Mouse (Mus musculus): Measurements from ENCODE around the gene St3gal3. TPM values are rescaled to one million over a fixed set of nuclear protein-coding genes. Genes with fewer than 3 reads are reported as not detected.

The St3gal3 gene
- polyA plus RNA-seq, 1 experiment from 2014 or later: 12.3 TPM

DNA sequence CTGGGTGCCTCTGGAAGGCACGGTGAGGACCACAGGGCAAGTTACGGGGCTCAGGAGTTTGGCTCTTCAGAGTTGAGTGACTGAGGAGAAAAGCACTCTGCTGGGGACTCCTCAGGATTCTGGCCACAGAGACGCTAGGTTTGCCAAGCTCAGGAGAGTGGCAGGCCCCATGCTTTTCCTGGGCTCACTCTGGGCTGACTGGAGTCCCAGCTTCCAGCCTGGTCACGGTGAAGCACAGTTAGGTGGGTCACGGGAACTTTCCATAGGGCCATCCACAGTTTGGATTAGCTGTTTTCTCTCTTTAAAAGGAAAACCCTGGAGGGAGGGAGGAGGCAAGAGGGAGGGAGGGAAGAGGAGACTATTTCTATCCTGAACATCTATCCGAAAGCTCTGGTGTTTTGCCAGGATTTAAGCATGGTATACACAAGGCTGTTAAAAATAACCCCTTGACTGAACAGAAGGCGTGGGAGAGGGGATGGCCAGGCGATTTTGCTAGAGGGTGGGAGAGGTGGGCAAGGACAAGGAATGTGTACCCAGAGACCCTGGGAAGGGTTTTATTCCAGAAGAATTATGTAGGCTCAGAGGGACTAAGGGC lies 149.6 kb downstream of the St3gal3 start:
- 70% methylated on average over 8 of the region's 8 CpGs for whole genome bisulfite sequencing
- no peaks in the 10 kb centered on the region for H3K9me3 ChIP-seq
- no peak overlapping the region for H3K4me2 ChIP-seq (replicated peaks)
- H3K36me3 ChIP-seq: no peaks in the 10 kb centered on the region
- H3K27ac ChIP-seq (replicated peaks): no peak overlapping the region
- peaks cover 7% of the 10 kb centered on the region for H3K4me1 ChIP-seq
- H3K9ac ChIP-seq (replicated peaks): no peak overlapping the region
- H3K4me3 ChIP-seq: no peak overlapping the region
- no peak for ATAC-seq (replicated peaks)
- H3K27me3 ChIP-seq: no peaks in the 10 kb centered on the region

DNA sequence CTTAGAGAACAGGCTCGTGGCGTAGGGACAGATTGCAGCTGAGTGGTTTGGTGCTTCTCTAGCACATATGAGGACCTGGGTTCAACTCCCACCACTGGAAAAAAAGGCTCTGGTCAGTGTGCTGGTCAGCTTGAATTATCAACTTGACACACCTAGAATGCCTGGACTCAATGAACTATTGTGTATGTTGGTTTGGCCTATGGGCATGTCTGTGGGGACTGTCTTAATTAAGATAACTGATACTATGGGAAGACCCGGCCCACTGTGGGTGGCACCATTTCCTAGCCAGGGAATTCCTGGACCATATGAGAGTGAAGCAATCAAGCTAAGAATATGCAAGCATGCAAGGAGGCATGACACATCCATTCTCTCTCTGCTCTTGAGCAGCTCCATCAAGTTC lies 150.5 kb downstream of the St3gal3 start:
- H3K4me3 ChIP-seq: no peak overlapping the region
- H3K9ac ChIP-seq (replicated peaks): no peak overlapping the region
- no peaks in the 10 kb centered on the region for H3K36me3 ChIP-seq
- 96% methylated on average over 3 of the region's 3 CpGs for WGBS
- H3K27ac ChIP-seq (replicated peaks): no peak overlapping the region
- no peak for ATAC-seq (replicated peaks)
- H3K4me2 ChIP-seq (replicated peaks): no peak overlapping the region
- peaks cover 7% of the 10 kb centered on the region for H3K4me1 ChIP-seq
- no peaks in the 10 kb centered on the region for H3K27me3 ChIP-seq
- no peaks in the 10 kb centered on the region for H3K9me3 ChIP-seq

DNA sequence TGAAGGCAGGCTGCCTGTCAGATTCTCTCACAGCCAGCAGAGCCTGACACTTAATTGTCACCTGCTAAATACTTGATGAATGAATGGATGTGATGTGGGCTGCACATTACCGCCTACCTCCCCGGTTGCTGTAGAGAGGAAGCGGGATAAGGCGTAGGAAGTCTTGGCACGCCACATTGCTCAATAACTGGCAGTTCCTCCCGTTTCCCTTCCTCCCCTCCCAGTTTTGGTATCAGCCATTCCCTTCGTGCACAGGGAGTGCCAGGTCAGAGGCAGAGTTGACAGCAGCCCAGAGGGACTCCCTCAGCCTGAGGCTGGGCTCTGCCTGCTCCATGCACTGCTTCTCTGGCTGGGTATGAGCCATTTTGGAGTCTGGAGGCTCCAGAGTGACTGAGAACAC lies 152.0 kb downstream of the St3gal3 start:
- 44% methylated on average over 7 of the region's 7 CpGs for WGBS
- Histone ChIP-seq H3K4me3 (no peak overlapping the region), H3K4me1 (peaks cover 7% of the 10 kb centered on the region), H3K36me3 (no peaks in the 10 kb centered on the region), H3K27ac (replicated peaks) (peak overlapping the region; percentile 61), H3K9me3 (no peaks in the 10 kb centered on the region), H3K4me2 (replicated peaks) (no peak overlapping the region), H3K27me3 (no peaks in the 10 kb centered on the region), H3K9ac (replicated peaks) (0 out of 2 replicates have a peak overlapping the region, but pooled peaks have one; percentile 5)
- ATAC-seq (replicated peaks): peak; percentile 55

DNA sequence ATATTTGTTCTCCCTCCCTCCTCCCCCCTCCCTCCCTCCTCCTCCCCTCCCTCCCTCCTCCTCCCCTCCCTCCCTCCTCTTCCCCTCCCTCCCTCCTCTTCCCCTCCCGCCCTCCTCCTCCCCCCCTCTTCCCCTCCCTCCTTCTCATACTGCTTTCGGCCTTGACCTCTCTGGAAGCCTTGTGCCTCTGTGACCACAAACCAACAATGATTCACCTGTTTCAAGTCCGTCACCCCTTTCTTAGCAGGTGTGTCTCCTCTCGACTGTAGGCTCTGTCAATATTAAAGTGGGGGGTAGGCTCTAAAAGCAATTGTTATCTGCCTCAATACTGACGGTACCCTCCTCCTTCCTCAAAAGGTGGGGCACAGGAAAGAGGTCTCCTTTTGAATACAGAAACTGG lies 153.2 kb downstream of the St3gal3 start:
- no peak for ATAC-seq (replicated peaks)
- no peaks in the 10 kb centered on the region for H3K27me3 ChIP-seq
- H3K4me3 ChIP-seq: no peak overlapping the region
- peaks cover 7% of the 10 kb centered on the region for H3K4me1 ChIP-seq
- no peak overlapping the region for H3K4me2 ChIP-seq (replicated peaks)
- WGBS: 78% methylated on average over 4 of the region's 5 CpGs
- no peaks in the 10 kb centered on the region for H3K36me3 ChIP-seq
- no peak overlapping the region for H3K9ac ChIP-seq (replicated peaks)
- H3K27ac ChIP-seq (replicated peaks): no peak overlapping the region
- no peaks in the 10 kb centered on the region for H3K9me3 ChIP-seq

DNA sequence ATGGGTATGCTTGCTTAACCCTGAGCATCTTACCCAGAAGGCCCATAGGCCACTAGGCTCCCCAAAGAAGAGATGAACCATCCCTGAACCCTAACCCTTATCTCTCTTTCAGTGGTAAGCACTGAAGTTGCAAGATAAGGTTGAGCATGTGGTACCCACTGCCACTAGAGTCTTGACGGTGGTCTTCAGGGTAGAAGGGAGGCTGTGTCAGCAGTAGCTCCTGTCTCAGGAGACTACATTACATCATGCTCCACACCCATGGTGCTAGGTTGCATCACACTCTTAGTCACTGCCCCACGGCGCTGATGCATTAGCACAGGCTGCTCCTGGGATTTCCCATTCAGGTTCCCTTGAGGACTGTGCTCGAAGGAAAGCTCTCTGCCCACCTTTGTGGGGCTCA lies 154.6 kb downstream of the St3gal3 start:
- H3K4me1 ChIP-seq: peaks cover 7% of the 10 kb centered on the region
- no peak overlapping the region for H3K9ac ChIP-seq (replicated peaks)
- no peak overlapping the region for H3K27ac ChIP-seq (replicated peaks)
- no peak overlapping the region for H3K4me2 ChIP-seq (replicated peaks)
- no peaks in the 10 kb centered on the region for H3K36me3 ChIP-seq
- no peaks in the 10 kb centered on the region for H3K27me3 ChIP-seq
- no peaks in the 10 kb centered on the region for H3K9me3 ChIP-seq
- ATAC-seq (replicated peaks): no peak
- 92% methylated on average over 4 of the region's 4 CpGs for WGBS
- no peak overlapping the region for H3K4me3 ChIP-seq

DNA sequence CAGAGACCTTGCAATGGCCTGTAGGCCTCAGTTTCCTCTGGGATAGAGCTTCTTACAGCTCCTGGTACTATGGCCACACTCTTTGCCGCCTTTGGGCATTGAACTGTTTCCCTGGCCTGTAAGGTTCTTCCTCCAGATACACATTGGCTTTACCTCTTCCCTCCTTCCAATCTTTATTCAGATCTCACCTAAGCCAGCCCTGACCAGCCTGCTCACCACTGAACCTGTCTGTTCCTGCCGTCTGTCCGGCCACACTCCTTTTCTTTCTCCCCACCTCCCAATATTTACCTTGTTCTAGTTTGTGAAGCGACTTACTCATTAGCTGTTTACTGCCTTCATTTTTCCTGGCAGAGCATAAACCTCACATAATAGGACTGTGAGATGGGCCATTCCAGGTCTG lies 155.5 kb downstream of the St3gal3 start:
- ATAC-seq (replicated peaks): no peak
- H3K36me3 ChIP-seq: no peaks in the 10 kb centered on the region
- no peaks in the 10 kb centered on the region for H3K27me3 ChIP-seq
- no peaks in the 10 kb centered on the region for H3K9me3 ChIP-seq
- H3K4me2 ChIP-seq (replicated peaks): no peak overlapping the region
- H3K4me1 ChIP-seq: peaks cover 7% of the 10 kb centered on the region
- H3K27ac ChIP-seq (replicated peaks): no peak overlapping the region
- no peak overlapping the region for H3K9ac ChIP-seq (replicated peaks)
- no peak overlapping the region for H3K4me3 ChIP-seq
- WGBS: 93% methylated on average over 4 of the region's 4 CpGs

DNA sequence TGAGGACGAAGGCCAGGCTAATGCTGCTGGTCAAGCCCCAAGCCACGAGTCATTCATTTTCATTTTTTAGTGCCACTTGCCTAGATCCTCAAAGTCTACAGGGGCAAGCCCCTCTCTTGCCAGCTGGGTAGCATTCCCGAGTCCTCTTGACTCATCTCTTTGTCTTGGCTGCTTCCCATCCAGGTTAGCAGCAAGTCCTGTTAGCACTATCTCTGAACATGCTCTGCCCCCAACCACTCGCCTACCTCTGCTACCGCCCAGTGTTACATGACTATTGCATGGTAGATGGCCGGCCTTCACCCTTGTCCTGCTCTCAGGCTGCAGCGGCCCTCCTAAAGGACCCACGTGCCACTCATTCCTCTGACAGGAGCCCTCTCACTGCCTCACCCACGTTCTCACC lies 156.4 kb downstream of the St3gal3 start:
- ATAC-seq (replicated peaks): no peak
- H3K4me1 ChIP-seq: peaks cover 7% of the 10 kb centered on the region
- H3K9ac ChIP-seq (replicated peaks): no peak overlapping the region
- H3K27me3 ChIP-seq: no peaks in the 10 kb centered on the region
- no peaks in the 10 kb centered on the region for H3K9me3 ChIP-seq
- WGBS: 92% methylated on average over 9 of the region's 9 CpGs
- H3K36me3 ChIP-seq: no peaks in the 10 kb centered on the region
- no peak overlapping the region for H3K4me3 ChIP-seq
- H3K27ac ChIP-seq (replicated peaks): no peak overlapping the region
- no peak overlapping the region for H3K4me2 ChIP-seq (replicated peaks)

DNA sequence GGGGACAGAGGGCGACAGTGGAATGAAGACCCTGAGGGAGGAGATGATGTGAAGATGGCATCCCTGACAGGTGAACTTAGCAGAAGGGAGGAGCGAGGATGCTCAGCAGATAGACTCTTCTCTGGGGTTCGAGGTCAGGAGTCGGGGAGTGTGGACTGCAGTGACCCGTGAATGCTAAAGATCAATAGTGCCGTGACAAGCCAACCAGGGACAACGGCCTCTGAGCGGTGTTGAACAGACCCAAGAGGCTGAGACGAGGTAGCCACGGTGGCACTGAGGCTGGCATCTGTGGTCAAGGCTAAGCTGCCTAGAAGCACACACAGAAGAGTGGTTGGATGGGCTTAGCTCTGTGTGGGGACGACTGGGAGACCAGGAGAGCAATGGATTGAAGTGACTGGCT lies 156.9 kb downstream of the St3gal3 start:
- H3K4me1 ChIP-seq: peaks cover 3% of the 10 kb centered on the region
- H3K4me2 ChIP-seq (replicated peaks): no peak overlapping the region
- no peaks in the 10 kb centered on the region for H3K27me3 ChIP-seq
- ATAC-seq (replicated peaks): no peak
- H3K27ac ChIP-seq (replicated peaks): no peak overlapping the region
- no peaks in the 10 kb centered on the region for H3K36me3 ChIP-seq
- no peak overlapping the region for H3K4me3 ChIP-seq
- WGBS: 90% methylated on average over 11 of the region's 11 CpGs
- no peak overlapping the region for H3K9ac ChIP-seq (replicated peaks)
- H3K9me3 ChIP-seq: no peaks in the 10 kb centered on the region

DNA sequence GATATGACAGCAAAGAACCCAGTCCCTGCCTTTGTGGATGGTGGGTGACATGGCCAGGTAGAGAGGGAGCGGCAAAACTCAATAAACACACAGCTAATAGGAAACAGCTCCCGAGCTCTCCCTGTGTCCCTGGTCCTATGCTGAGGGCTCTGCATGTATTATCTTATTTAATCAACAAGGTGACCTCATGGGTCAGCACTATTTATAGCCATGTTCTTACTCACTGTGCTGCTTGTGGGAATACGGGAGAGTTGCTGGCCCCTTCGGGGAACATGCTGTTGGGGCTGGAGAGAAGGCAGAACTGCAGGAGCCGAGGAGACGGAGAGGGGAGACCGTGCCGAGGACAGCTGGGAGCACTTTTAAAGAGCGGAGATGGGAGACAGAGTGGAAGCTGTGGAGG lies 157.3 kb downstream of the St3gal3 start:
- H3K9me3 ChIP-seq: no peaks in the 10 kb centered on the region

DNA sequence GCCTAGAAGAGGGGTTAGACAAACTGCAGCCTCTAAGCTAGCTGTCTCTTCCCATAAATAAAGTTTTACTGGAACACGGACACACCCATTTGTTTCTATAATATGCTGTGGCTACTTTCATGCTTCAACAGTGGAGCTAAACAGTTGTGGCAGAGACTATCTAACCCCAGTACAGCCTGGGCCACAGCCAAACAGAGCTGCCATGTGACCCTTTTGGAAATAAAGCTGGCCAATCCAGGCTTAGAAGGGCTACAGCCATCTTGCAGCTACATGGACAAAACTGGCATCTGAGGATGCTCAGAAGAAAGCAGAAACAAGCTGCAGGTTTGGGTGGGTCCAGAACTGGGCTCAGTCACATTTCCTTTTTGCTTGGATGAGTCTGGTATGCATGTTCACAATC lies 158.9 kb downstream of the St3gal3 start:
- H3K4me3 ChIP-seq: no peak overlapping the region
- no peak for ATAC-seq (replicated peaks)
- no peaks in the 10 kb centered on the region for H3K9me3 ChIP-seq
- no peaks in the 10 kb centered on the region for H3K27me3 ChIP-seq
- H3K27ac ChIP-seq (replicated peaks): no peak overlapping the region
- no peak overlapping the region for H3K9ac ChIP-seq (replicated peaks)
- H3K4me2 ChIP-seq (replicated peaks): no peak overlapping the region
- no peaks in the 10 kb centered on the region for H3K36me3 ChIP-seq
- no peaks in the 10 kb centered on the region for H3K4me1 ChIP-seq
- 87% methylated on average over 1 of the region's 1 CpGs for whole genome bisulfite sequencing

More for the DNA sequence above, 157.3 kb downstream of the St3gal3 start:
- H3K4me3 ChIP-seq: no peak overlapping the region
- no peak overlapping the region for H3K9ac ChIP-seq (replicated peaks)
- H3K36me3 ChIP-seq: no peaks in the 10 kb centered on the region
- WGBS: 87% methylated on average over 9 of the region's 9 CpGs
- H3K4me2 ChIP-seq (replicated peaks): no peak overlapping the region
- no peak overlapping the region for H3K27ac ChIP-seq (replicated peaks)
- ATAC-seq (replicated peaks): no peak
- no peaks in the 10 kb centered on the region for H3K4me1 ChIP-seq
- no peaks in the 10 kb centered on the region for H3K27me3 ChIP-seq

DNA sequence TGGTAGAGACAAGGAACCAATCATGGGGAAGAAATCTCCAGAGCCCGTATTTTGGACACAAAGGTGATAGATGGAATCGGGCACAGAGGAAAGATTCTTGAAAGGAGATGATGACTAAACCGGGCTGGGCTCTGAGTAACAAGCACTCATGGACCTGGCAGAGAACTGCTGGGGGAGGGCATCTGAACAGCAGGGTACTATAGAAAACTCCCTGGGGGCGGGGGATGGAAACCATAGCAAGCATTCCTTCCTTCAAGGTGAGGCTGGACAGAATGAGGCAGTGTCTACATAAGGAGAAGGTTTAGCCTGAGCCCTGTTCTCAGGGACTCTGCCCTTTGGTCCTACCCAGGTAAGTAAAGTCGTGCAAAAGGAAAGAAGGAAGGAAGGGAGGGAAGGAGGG lies 160.0 kb downstream of the St3gal3 start:
- 60% methylated on average over 5 of the region's 5 CpGs for WGBS
- Histone ChIP-seq H3K27me3 (no peaks in the 10 kb centered on the region), H3K4me2 (replicated peaks) (no peak overlapping the region), H3K9me3 (no peaks in the 10 kb centered on the region), H3K4me3 (no peak overlapping the region), H3K9ac (replicated peaks) (no peak overlapping the region), H3K27ac (replicated peaks) (no peak overlapping the region), H3K36me3 (no peaks in the 10 kb centered on the region), H3K4me1 (no peaks in the 10 kb centered on the region)
- no peak for ATAC-seq (replicated peaks)

DNA sequence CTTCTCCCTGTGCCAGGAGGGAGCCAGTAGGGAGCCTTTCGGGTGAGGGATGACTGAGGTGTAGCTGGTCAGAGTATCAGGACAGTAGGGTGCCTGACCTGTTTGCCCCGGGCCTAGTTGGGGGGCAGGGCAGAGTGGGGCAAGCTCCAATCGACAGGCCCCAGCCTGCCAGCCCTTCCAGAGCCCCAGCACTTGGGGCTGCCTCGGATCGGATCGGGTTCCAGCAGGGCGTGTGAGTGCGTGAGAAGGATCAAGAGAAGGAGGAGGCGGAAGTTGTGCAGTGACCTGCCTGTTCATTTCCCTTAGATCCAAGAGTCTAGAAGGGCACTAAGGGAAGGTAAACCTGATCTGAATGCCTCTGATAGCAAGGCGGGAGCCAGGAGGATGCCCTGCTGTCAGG lies 161.7 kb downstream of the St3gal3 start:
- Histone ChIP-seq H3K27ac (replicated peaks) (no peak overlapping the region), H3K27me3 (no peaks in the 10 kb centered on the region), H3K4me1 (no peaks in the 10 kb centered on the region), H3K9ac (replicated peaks) (no peak overlapping the region), H3K36me3 (no peaks in the 10 kb centered on the region), H3K4me3 (no peak overlapping the region), H3K9me3 (no peaks in the 10 kb centered on the region), H3K4me2 (replicated peaks) (no peak overlapping the region)
- no peak for ATAC-seq (replicated peaks)
- WGBS: 58% methylated on average over 10 of the region's 10 CpGs

DNA sequence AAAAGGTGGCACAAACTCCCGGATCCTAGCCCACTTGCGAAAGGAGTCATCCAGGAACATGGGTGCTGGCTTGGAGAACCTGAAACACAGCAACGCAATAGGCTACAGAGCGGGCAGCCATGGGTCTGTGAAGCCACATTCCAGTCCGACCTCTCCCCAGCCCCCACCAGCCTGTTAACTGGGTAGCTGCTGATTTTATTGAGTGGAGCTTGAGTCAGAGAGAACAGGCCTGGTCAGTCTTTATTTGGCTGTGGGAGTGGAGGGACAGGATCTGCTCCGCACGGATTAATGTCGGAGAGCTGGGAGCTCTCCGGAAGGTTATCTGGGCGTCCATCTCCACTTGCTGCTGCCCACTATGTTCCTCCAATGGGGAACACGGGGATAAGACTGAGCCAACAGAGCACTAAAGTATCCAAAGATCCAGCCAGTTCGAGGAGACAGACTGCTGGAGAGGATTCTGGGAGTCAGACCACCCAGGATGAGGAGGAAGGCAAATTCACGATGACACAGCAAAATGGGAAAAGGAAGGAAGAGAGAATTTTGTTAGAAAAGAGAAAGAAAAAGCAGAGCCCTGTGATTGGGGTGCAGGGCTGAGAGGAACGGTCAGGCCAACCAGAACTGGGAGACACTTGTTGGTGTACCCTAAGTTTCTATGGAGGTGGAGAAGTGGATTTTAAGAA lies 170.2 kb downstream of the St3gal3 start:
- Histone ChIP-seq H3K4me1 (no peaks in the 10 kb centered on the region), H3K4me2 (replicated peaks) (no peak overlapping the region), H3K4me3 (no peak overlapping the region), H3K9me3 (no peaks in the 10 kb centered on the region), H3K27ac (replicated peaks) (no peak overlapping the region), H3K27me3 (no peaks in the 10 kb centered on the region), H3K36me3 (no peaks in the 10 kb centered on the region), H3K9ac (replicated peaks) (no peak overlapping the region)
- ATAC-seq (replicated peaks): no peak
- WGBS: 84% methylated on average over 14 of the region's 14 CpGs
